Mouse (Mus musculus): Measurements from ENCODE around the gene Tmem94.

GRCm38 (mm10) chr11:115722638-115723037 is 42.6 kb upstream of the Tmem94 start:
- TF ChIP-seq CTCF (IDR thresholded peaks at IDR 0.05; ENCODE audit: insufficient read depth, low read depth, low read length): peak; percentile 90
- TF ChIP-seq POLR2A (IDR thresholded peaks at IDR 0.05; ENCODE audit: insufficient read depth, low read depth, low read length): no peak

Data from olfactory bulb, adult 2 months (tissue).